Mouse (Mus musculus) common myeloid progenitor, adult 5-6 weeks (primary cell): ENCODE measurements at regions not wholly inside any gene's neighbourhood (a gene's known extent, or its start where the extent isn't known, plus 50 kb on each side); places are given as distances from the start of the nearest gene placed in this dataset.

Experiments
- ATAC-seq: replicated peaks from 2 replicates; pipeline ENCODE4 v1.8.0; 2016; ENCODE audit warnings: low read depth, mild to moderate bottlenecking, moderate TSS enrichment, inconsistent platforms; ENCODE audit not compliant: poor library complexity, severe bottlenecking

- ATAC-seq: no peak
These were observed 510.9 kb upstream of the Gm5415 start for GRCm38 (mm10) chr1:33058010-33058409.

- no peak for ATAC-seq
These were observed 497.3 kb upstream of the Gm5415 start for GRCm38 (mm10) chr1:33044388-33044787.

GRCm38 (mm10) chr1:33042424-33042823 is 495.3 kb upstream of the Gm5415 start:
- ATAC-seq: no peak

- ATAC-seq: no peak
These were observed 493.6 kb upstream of the Gm5415 start for GRCm38 (mm10) chr1:33040740-33041139.

GRCm38 (mm10) chr1:33031991-33032390 is 484.9 kb upstream of the Gm5415 start:
- ATAC-seq: no peak

- no peak for ATAC-seq
These were observed 479.8 kb upstream of the Gm5415 start for GRCm38 (mm10) chr1:33026683-33027415.

GRCm38 (mm10) chr1:33025379-33025778 is 478.3 kb upstream of the Gm5415 start:
- no peak for ATAC-seq

- ATAC-seq: 0 out of 2 replicates have a peak, but pooled peaks have one; percentile 36
These were observed 475.8 kb upstream of the Gm5415 start for GRCm38 (mm10) chr1:33022852-33023251.

GRCm38 (mm10) chr1:33003992-33004391 is 456.9 kb upstream of the Gm5415 start:
- no peak for ATAC-seq

- ATAC-seq: no peak
These were observed 417.9 kb upstream of the Gm5415 start for GRCm38 (mm10) chr1:32964957-32965356.

- no peak for ATAC-seq
These were observed 412.2 kb upstream of the Gm5415 start for GRCm38 (mm10) chr1:32959316-32959715.

- no peak for ATAC-seq
These were observed 399.2 kb upstream of the Gm5415 start for GRCm38 (mm10) chr1:32946254-32946653.

GRCm38 (mm10) chr1:32930381-32930780 is 383.3 kb upstream of the Gm5415 start:
- ATAC-seq: no peak

- no peak for ATAC-seq
These were observed 355.3 kb upstream of the Gm5415 start for GRCm38 (mm10) chr1:32902437-32902836.

GRCm38 (mm10) chr1:32887728-32888127 is 340.6 kb upstream of the Gm5415 start:
- ATAC-seq: no peak

- ATAC-seq: no peak
These were observed 325.8 kb upstream of the Gm5415 start for GRCm38 (mm10) chr1:32872920-32873319.

- no peak for ATAC-seq
These were observed 319.0 kb upstream of the Gm5415 start for GRCm38 (mm10) chr1:32866111-32866510.

- no peak for ATAC-seq
These were observed 310.9 kb upstream of the Gm5415 start for GRCm38 (mm10) chr1:32858040-32858439.
